Mouse (Mus musculus) lung, postnatal 0 days (tissue): ENCODE data around the gene Prdm16.

Source experiments
- CTCF ChIP-seq: IDR thresholded peaks from 2 replicates; pipeline ENCODE4 v1.5.1; 2016; ENCODE audit warnings: antibody characterized with exemption, mild to moderate bottlenecking
- EP300 ChIP-seq: IDR thresholded peaks from 2 replicates; pipeline ENCODE4 v1.6.1; 2016; ENCODE audit warnings: antibody characterized with exemption, mild to moderate bottlenecking, control low read depth

- TF ChIP-seq CTCF (no peak), EP300 (no peak)
Observed at GRCm38 (mm10) chr4:154601006-154601405, 35.7 kb downstream of the Prdm16 start.
